Comparison of ENCODE assay signal across 8 mouse cellular contexts in the genomic region with DNA sequence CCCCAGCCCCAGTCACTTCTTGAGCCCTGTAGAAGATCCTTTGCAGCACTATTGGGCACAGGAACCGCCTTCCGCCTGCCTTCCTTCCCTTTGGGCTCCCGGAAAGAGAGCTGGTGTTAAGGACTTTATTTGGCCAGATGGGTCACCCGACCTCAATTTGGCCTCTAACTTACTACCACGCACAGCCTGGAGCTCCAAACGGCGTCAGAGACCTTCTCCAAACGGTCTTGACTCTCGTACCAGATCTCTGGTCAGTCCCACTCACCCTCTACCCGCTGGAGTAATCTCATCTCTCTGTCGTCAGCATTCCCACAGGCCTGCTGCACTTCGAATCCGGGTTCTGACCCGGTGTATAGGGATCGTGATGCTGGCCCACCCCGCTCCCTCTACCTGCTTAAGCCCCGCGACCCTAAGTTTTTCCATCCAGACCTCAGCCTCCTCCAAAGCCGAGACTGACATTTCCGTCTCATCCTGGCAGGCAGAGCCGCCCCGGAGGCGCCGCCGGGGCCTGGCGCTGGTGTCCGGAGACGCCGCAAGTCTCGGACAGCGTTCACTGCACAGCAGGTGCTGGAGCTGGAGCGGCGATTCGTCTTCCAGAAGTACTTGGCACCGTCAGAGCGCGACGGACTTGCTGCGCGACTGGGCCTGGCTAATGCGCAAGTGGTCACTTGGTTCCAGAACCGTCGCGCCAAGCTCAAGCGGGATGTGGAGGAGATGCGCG. TPM values are rescaled to one million over a fixed set of nuclear protein-coding genes. Genes with fewer than 3 reads are reported as not detected.
A peak's percentile ranks its signal among the peaks of the same experiment; 100 is the strongest.
DNase-seq lines count a peak whose midpoint lies in the region; ATAC-seq lines count a peak whose summit lies in the region.

No protein-coding gene starts in this region.

- DNase-seq in embryo, embryonic 10 days (ENCODE audit: low spot score): peak; percentile 49
- DNase-seq in embryo, embryonic 10.5 days (ENCODE audit: low spot score): no peak
- DNase-seq in yolk sac, embryonic 10.5 days (ENCODE audit: low spot score): no peak

- peaks cover 7% of the 10 kb centered on the region for H3K4me1 ChIP-seq in forebrain, embryonic 15.5 days
- peaks cover 4% of the 10 kb centered on the region; the same call in 1 of the 2 replicates for H3K4me1 ChIP-seq in hindbrain, embryonic 16.5 days (ENCODE audit: control insufficient read depth, insufficient read depth, low read depth, low read length)
- peaks cover 12% of the 10 kb centered on the region; the same call in 1 of the 2 replicates for H3K4me1 ChIP-seq in liver, embryonic 15.5 days (replicated peaks)
- 0 out of 2 replicates have a peak, but pooled peaks cover 4% of the 10 kb centered on the region for H3K4me1 ChIP-seq in stomach, embryonic 14.5 days (ENCODE audit: control insufficient read depth, insufficient read depth, low read length)

- ATAC-seq in forebrain, embryonic 15.5 days (replicated peaks): no peak
- ATAC-seq in hindbrain, embryonic 16.5 days: no peak
- ATAC-seq in liver, embryonic 15.5 days (ENCODE audit: insufficient read depth): no peak
- no peak for ATAC-seq in stomach, embryonic 14.5 days (ENCODE audit: insufficient number of reproducible peaks, insufficient read depth, low FRiP score, low read depth)
- no peak for ATAC-seq in frontal cortex, adult (ENCODE audit: low TSS enrichment)

- H3K9me3 ChIP-seq in forebrain, embryonic 15.5 days: no peaks in the 10 kb centered on the region
- H3K9me3 ChIP-seq in hindbrain, embryonic 16.5 days (ENCODE audit: control insufficient read depth, low read length): no peaks in the 10 kb centered on the region
- no peaks in the 10 kb centered on the region for H3K9me3 ChIP-seq in liver, embryonic 15.5 days (replicated peaks)
- no peaks in the 10 kb centered on the region for H3K9me3 ChIP-seq in stomach, embryonic 14.5 days (ENCODE audit: control insufficient read depth, low read depth, low read length)

- 0 out of 2 replicates have a peak overlapping the region, but pooled peaks have one; percentile 2 for H3K4me3 ChIP-seq in forebrain, embryonic 15.5 days
- H3K4me3 ChIP-seq in hindbrain, embryonic 16.5 days (ENCODE audit: low read length): peak overlapping the region; percentile 20
- peak overlapping the region; percentile 17; the same call in 1 of the 2 replicates for H3K4me3 ChIP-seq in liver, embryonic 15.5 days (replicated peaks)
- H3K4me3 ChIP-seq in stomach, embryonic 14.5 days (ENCODE audit: low read depth, low read length): peak overlapping the region; percentile 18; the same call in 1 of the 2 replicates

- no peaks in the 10 kb centered on the region for H3K36me3 ChIP-seq in forebrain, embryonic 15.5 days
- H3K36me3 ChIP-seq in hindbrain, embryonic 16.5 days (ENCODE audit: control insufficient read depth, insufficient read depth, low read length): no peaks in the 10 kb centered on the region; the same call in 1 of the 2 replicates
- H3K36me3 ChIP-seq in liver, embryonic 15.5 days (replicated peaks): no peaks in the 10 kb centered on the region
- no peaks in the 10 kb centered on the region for H3K36me3 ChIP-seq in stomach, embryonic 14.5 days (ENCODE audit: control insufficient read depth, insufficient read depth, low read length)

- no peak overlapping the region for H3K9ac ChIP-seq in forebrain, embryonic 15.5 days (replicated peaks)
- H3K9ac ChIP-seq in hindbrain, embryonic 16.5 days (ENCODE audit: low read depth, low read length): no peak overlapping the region
- H3K9ac ChIP-seq in liver, embryonic 15.5 days: no peak overlapping the region
- no peak overlapping the region for H3K9ac ChIP-seq in stomach, embryonic 14.5 days (replicated peaks; ENCODE audit: low read depth, low read length)

- H3K27me3 ChIP-seq in forebrain, embryonic 15.5 days: peaks cover 82% of the 10 kb centered on the region
- H3K27me3 ChIP-seq in hindbrain, embryonic 16.5 days (replicated peaks; ENCODE audit: control insufficient read depth, insufficient read depth, low read length): peaks cover 74% of the 10 kb centered on the region
- peaks cover 98% of the 10 kb centered on the region for H3K27me3 ChIP-seq in liver, embryonic 15.5 days
- peaks cover 51% of the 10 kb centered on the region for H3K27me3 ChIP-seq in stomach, embryonic 14.5 days (ENCODE audit: control insufficient read depth, insufficient read depth, low read length)

- WGBS in forebrain, embryonic 15.5 days: 1% methylated on average over 47 of the region's 47 CpGs
- WGBS in hindbrain, embryonic 16.5 days: under 1% methylated on average over 45 of the region's 47 CpGs
- 4% methylated on average over 47 of the region's 47 CpGs for WGBS in liver, embryonic 15.5 days (ENCODE audit: insufficient replicate concordance)
- 4% methylated on average over 47 of the region's 47 CpGs for WGBS in stomach, embryonic 14.5 days

- H3K4me2 ChIP-seq in forebrain, embryonic 15.5 days (replicated peaks): no peak overlapping the region; the same call in 1 of the 2 replicates
- H3K4me2 ChIP-seq in hindbrain, embryonic 16.5 days (ENCODE audit: low read length): peak overlapping the region; percentile 46
- H3K4me2 ChIP-seq in liver, embryonic 15.5 days: peak overlapping the region; percentile 44
- H3K4me2 ChIP-seq in stomach, embryonic 14.5 days (replicated peaks; ENCODE audit: low read depth, low read length): peak overlapping the region; percentile 25

- H3K27ac ChIP-seq in forebrain, embryonic 15.5 days (replicated peaks): no peak overlapping the region
- H3K27ac ChIP-seq in hindbrain, embryonic 16.5 days (ENCODE audit: low read depth, low read length): no peak overlapping the region
- no peak overlapping the region for H3K27ac ChIP-seq in liver, embryonic 15.5 days (replicated peaks)
- no peak overlapping the region for H3K27ac ChIP-seq in stomach, embryonic 14.5 days (ENCODE audit: low read length)

RNA-seq across cellular contexts. Expression of a gene that starts 1.2 kb away (rescaled TPM):
- not detected in 2 replicates for polyA plus RNA-seq in forebrain, embryonic 15.5 days (2015; fragmentation: Nextera tagmentation; extraction: Ambion mirVana)
- polyA plus RNA-seq in hindbrain, embryonic 16.5 days (2015; fragmentation: Nextera tagmentation; extraction: Ambion mirVana): not detected in 2 replicates
- polyA plus RNA-seq in liver, embryonic 15.5 days (2015; fragmentation: Nextera tagmentation; extraction: Ambion mirVana): 0.38 and 0.39 TPM in 2 replicates
- 1.2 and 1.8 TPM in 2 replicates for polyA plus RNA-seq in stomach, embryonic 14.5 days (2014; fragmentation: Nextera tagmentation; extraction: Ambion mirVana)

RNA-seq across cellular contexts. Expression of a gene that starts 9.7 kb away (rescaled TPM):
- polyA plus RNA-seq in forebrain, embryonic 15.5 days (2015; fragmentation: Nextera tagmentation; extraction: Ambion mirVana): 48.1 and 49.2 TPM in 2 replicates
- 45.2 and 48.8 TPM in 2 replicates for polyA plus RNA-seq in hindbrain, embryonic 16.5 days (2015; fragmentation: Nextera tagmentation; extraction: Ambion mirVana)
- 18.6 and 18.7 TPM in 2 replicates for polyA plus RNA-seq in liver, embryonic 15.5 days (2015; fragmentation: Nextera tagmentation; extraction: Ambion mirVana)
- polyA plus RNA-seq in stomach, embryonic 14.5 days (2014; fragmentation: Nextera tagmentation; extraction: Ambion mirVana): 33.0 and 38.8 TPM in 2 replicates

RNA-seq across cellular contexts. Expression of a gene that starts 14.0 kb away (rescaled TPM):
- 3.8 and 4.3 TPM in 2 replicates for polyA plus RNA-seq in forebrain, embryonic 15.5 days (2015; fragmentation: Nextera tagmentation; extraction: Ambion mirVana)
- 4.2 and 6.1 TPM in 2 replicates for polyA plus RNA-seq in hindbrain, embryonic 16.5 days (2015; fragmentation: Nextera tagmentation; extraction: Ambion mirVana)
- polyA plus RNA-seq in liver, embryonic 15.5 days (2015; fragmentation: Nextera tagmentation; extraction: Ambion mirVana): 0.93 and 1.0 TPM in 2 replicates
- polyA plus RNA-seq in stomach, embryonic 14.5 days (2014; fragmentation: Nextera tagmentation; extraction: Ambion mirVana): 2.0 and 3.5 TPM in 2 replicates

RNA-seq across cellular contexts. Expression of a gene that starts 14.1 kb away (rescaled TPM):
- 4.0 and 4.3 TPM in 2 replicates for polyA plus RNA-seq in forebrain, embryonic 15.5 days (2015; fragmentation: Nextera tagmentation; extraction: Ambion mirVana)
- polyA plus RNA-seq in hindbrain, embryonic 16.5 days (2015; fragmentation: Nextera tagmentation; extraction: Ambion mirVana): 4.9 TPM in 2 replicates
- 1.1 and 1.4 TPM in 2 replicates for polyA plus RNA-seq in liver, embryonic 15.5 days (2015; fragmentation: Nextera tagmentation; extraction: Ambion mirVana)
- 1.7 and 2.0 TPM in 2 replicates for polyA plus RNA-seq in stomach, embryonic 14.5 days (2014; fragmentation: Nextera tagmentation; extraction: Ambion mirVana)

RNA-seq across cellular contexts. Expression of a gene that starts 17.3 kb away (rescaled TPM):
- not detected in 2 replicates for polyA plus RNA-seq in forebrain, embryonic 15.5 days (2015; fragmentation: Nextera tagmentation; extraction: Ambion mirVana)
- polyA plus RNA-seq in hindbrain, embryonic 16.5 days (2015; fragmentation: Nextera tagmentation; extraction: Ambion mirVana): 0.16 and 0.40 TPM in 2 replicates
- polyA plus RNA-seq in liver, embryonic 15.5 days (2015; fragmentation: Nextera tagmentation; extraction: Ambion mirVana): not detected in 2 replicates
- polyA plus RNA-seq in stomach, embryonic 14.5 days (2014; fragmentation: Nextera tagmentation; extraction: Ambion mirVana): 8.4 and 9.2 TPM in 2 replicates
